Mouse (Mus musculus): Measurements from ENCODE around the gene Pcx. TPM values are rescaled to one million over a fixed set of nuclear protein-coding genes. Genes with fewer than 3 reads are reported as not detected.
A peak's percentile ranks its signal among the peaks of the same experiment; 100 is the strongest.

Gene Pcx
- polyA plus RNA-seq, 1 experiment from 2014 or later = 29.5 TPM

DNA sequence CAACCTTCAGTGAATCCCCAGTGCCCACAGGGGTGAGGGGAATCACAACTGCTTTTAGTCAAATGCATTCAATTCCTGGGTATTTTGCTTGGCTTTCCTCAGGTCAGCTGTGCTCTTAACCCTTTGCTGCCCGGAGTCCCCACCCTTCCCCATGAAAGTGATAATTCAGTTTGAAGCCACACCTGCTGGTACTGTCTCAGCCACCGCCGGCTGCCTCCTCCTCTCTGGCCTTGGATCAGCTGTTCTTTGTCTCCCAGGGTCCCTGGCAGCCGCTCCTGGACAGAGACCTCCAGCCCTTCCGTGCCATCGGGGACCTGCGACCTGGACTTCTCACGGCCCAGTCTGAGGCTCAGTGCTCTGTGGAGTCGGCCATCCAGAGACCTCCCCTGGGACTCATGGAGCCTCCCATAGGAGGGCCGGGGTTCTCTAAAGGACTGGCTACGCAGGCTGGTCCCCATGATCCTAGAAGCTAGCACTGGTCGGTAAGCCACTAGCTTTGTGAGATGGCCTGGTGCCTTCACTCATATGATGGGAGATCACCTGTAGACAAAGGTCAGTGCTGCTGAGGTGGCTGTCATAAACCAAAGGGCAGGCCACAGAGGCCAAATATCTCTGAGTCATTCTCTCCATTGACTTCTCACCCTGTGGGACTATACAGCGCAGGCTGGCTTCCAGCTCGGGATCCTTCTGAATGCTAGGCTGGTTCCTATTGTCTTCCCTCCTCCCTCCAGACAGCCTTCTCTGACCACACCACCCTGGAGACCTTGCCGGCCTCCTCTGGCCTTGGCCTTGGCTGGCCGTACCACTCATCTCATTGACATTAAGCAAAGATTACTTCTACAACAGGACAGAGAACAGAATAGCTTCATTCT lies 12.0 kb upstream of the Pcx start, which contains the start of gene 2010003K11Rik:
Gene 2010003K11Rik, minus strand, starts transcription at position 522 of the 872 bp plus-strand sequence.
- Histone ChIP-seq H3K9ac (replicated peaks) (no peak within 1 kb of the TSS), H3K27me3 (replicated peaks) (no peaks in the 10 kb centered on the region), H3K4me2 (peak within 1 kb of the TSS; percentile 30; the same call in 1 of the 2 replicates), H3K36me3 (no peaks in the 10 kb centered on the region), H3K9me3 (replicated peaks) (no peaks in the 10 kb centered on the region), H3K4me3 (replicated peaks) (no peak within 1 kb of the TSS), H3K27ac (replicated peaks) (no peak within 1 kb of the TSS), H3K4me1 (peaks cover 12% of the 10 kb centered on the region)
- 52% methylated on average over 16 of the region's 16 CpGs for WGBS
- ATAC-seq (ENCODE audit: low FRiP score) = no peak

DNA sequence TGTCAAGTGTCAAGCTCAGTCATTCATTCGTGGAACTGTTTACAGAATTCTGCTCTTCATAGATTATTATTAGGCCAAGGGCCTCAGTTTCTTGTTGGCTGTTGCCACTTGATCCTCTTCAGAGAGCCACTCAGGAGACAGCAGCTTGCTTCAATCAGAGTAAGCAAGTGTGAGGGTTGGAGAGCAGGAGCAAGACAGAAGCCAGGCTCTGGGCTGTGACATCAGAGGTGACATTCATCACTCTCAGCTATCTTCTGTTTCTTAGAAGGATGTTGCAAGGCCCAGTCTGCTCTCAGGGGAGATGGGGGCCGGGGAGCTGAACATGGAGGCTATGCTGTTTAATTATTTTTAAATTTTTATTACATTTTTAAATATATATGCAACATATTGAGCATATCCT lies 7.6 kb upstream of the Pcx start:
- no peaks in the 10 kb centered on the region for H3K36me3 ChIP-seq
- H3K27me3 ChIP-seq (replicated peaks) = no peaks in the 10 kb centered on the region
- H3K4me2 ChIP-seq = no peak overlapping the region
- H3K4me1 ChIP-seq = peaks cover 6% of the 10 kb centered on the region
- WGBS = 68% methylated on average over 2 of the region's 2 CpGs
- H3K9ac ChIP-seq (replicated peaks) = no peak overlapping the region
- H3K4me3 ChIP-seq (replicated peaks) = no peak overlapping the region
- no peak for ATAC-seq (ENCODE audit: low FRiP score)
- no peaks in the 10 kb centered on the region for H3K9me3 ChIP-seq (replicated peaks)
- H3K27ac ChIP-seq (replicated peaks) = no peak overlapping the region

- ATAC-seq (ENCODE audit: low FRiP score) = no peak
- no peak overlapping the region for H3K9ac ChIP-seq (replicated peaks)
- no peaks in the 10 kb centered on the region for H3K36me3 ChIP-seq
- H3K9me3 ChIP-seq (replicated peaks) = no peaks in the 10 kb centered on the region
- H3K27ac ChIP-seq (replicated peaks) = no peak overlapping the region
- H3K4me2 ChIP-seq = no peak overlapping the region
- H3K27me3 ChIP-seq (replicated peaks) = no peaks in the 10 kb centered on the region
- H3K4me1 ChIP-seq = peaks cover 4% of the 10 kb centered on the region
- no peak overlapping the region for H3K4me3 ChIP-seq (replicated peaks)
- 88% methylated on average over 1 of the region's 1 CpGs for WGBS
Observed at GRCm38 (mm10) chr19:4504830-4505229, 5.4 kb upstream of the Pcx start.

DNA sequence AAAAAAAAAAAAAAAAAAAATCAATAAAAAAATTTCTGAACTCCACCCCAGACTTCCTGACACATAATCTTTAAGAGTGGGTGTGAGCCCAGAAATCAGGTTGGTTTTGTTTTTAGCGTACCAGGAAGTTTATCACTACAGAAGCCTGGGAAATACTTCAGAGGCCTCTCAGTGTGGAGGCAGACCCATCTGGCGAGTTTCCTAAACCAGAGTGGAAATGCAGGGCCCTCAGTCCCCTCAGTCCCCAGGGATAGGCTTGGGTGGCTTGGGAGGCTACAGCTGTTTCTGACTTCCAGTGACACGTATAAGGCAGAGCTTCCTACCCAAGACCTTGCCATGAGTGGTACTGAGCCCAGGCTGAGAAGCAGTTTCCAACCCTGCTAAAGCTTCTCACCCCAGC lies 2.5 kb upstream of the Pcx start:
- H3K9ac ChIP-seq (replicated peaks) = no peak overlapping the region
- H3K4me3 ChIP-seq (replicated peaks) = no peak overlapping the region
- H3K27me3 ChIP-seq (replicated peaks) = peaks cover 3% of the 10 kb centered on the region; the same call in 1 of the 2 replicates
- H3K9me3 ChIP-seq (replicated peaks) = no peaks in the 10 kb centered on the region
- ATAC-seq (ENCODE audit: low FRiP score) = no peak
- no peak overlapping the region for H3K27ac ChIP-seq (replicated peaks)
- peaks cover 15% of the 10 kb centered on the region for H3K4me1 ChIP-seq
- no peak overlapping the region for H3K4me2 ChIP-seq
- 78% methylated on average over 3 of the region's 3 CpGs for WGBS
- no peaks in the 10 kb centered on the region for H3K36me3 ChIP-seq

DNA sequence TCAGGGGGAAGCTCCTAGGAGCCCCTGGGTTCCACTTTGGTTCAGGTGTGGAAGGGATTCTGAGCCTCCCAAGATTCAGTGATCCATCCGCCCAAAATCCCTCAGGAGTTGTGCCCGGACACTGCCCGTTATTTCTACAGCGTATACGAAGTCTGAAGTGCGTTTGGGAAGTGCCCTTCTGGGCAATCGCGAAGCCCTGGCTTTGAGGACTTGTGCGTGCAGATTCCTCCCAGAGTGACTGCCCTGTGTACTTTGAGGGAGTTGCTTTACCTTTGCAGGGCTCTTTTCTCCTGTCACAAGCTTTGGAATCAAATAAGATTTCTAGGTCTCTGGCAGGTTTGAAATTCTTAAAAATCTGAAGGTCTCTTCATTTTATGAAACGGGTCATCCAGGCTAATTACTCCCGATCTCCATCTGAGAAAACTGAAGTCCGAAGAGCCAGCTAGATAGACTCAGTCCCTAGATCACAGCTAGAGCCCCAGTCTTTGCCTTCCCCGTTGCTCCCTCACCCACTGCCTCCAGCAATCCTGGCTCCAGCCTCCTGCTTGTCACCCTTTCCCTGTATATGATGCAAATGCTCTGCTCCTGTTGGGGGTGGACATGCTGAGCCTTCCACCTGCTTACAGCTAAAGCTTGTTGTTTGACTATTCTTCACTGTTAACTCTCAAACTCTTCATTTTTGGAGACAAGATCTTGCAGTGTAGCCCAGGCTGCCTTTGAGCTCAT lies 1.0 kb downstream of the Pcx start:
- peak overlapping the region; percentile 81 for H3K4me2 ChIP-seq
- H3K4me1 ChIP-seq = peaks cover 24% of the 10 kb centered on the region
- WGBS = 7% methylated on average over 13 of the region's 13 CpGs
- no peaks in the 10 kb centered on the region for H3K36me3 ChIP-seq
- peak overlapping the region; percentile 46 for H3K9ac ChIP-seq (replicated peaks)
- peak overlapping the region; percentile 70 for H3K4me3 ChIP-seq (replicated peaks)
- no peak for ATAC-seq (ENCODE audit: low FRiP score)
- no peak overlapping the region for H3K27ac ChIP-seq (replicated peaks)
- H3K27me3 ChIP-seq (replicated peaks) = peaks cover 3% of the 10 kb centered on the region; the same call in 1 of the 2 replicates
- no peaks in the 10 kb centered on the region for H3K9me3 ChIP-seq (replicated peaks)

DNA sequence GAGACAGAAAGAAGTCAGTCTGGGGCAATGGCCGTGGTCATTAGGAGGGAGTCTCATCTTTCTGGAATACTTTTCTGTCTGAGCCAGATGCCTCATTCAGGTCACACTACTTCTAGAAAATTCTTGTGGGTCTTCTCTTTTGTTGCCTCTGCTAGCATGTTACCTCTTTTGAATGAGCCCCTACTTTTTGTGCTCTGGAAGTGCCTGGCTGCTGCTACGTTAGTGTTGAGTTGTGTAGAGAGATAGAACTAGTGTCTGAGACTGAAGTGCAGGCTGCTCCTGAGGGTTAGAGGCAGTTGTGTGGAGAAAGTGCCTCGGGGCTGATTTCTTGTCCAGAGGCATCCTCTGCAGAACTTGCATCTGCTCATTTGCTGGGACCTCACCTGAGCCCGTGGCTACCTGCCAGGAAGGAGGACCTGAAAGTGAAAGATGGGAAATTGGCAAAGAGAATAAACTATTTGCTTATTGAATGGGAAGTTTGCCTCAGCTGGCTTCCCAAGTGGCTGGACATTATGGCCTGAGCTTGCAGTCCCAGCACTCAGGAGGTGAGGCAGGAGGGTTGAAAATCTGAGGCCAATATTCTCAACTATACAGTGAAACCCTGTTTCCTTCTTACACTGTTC lies 3.1 kb downstream of the Pcx start:
- H3K4me3 ChIP-seq (replicated peaks) = no peak overlapping the region
- H3K36me3 ChIP-seq = no peaks in the 10 kb centered on the region
- H3K27ac ChIP-seq (replicated peaks) = no peak overlapping the region
- 76% methylated on average over 4 of the region's 4 CpGs for WGBS
- no peak overlapping the region for H3K9ac ChIP-seq (replicated peaks)
- H3K4me1 ChIP-seq = peaks cover 24% of the 10 kb centered on the region
- H3K4me2 ChIP-seq = no peak overlapping the region
- no peak for ATAC-seq (ENCODE audit: low FRiP score)
- no peaks in the 10 kb centered on the region for H3K9me3 ChIP-seq (replicated peaks)
- H3K27me3 ChIP-seq (replicated peaks) = peaks cover 3% of the 10 kb centered on the region; the same call in 1 of the 2 replicates

GRCm38 (mm10) chr19:4515746-4516145 lies 5.5 kb downstream of the Pcx start:
- Histone ChIP-seq H3K36me3 (no peaks in the 10 kb centered on the region), H3K4me2 (no peak overlapping the region), H3K4me1 (peaks cover 18% of the 10 kb centered on the region), H3K9ac (replicated peaks) (no peak overlapping the region), H3K27ac (replicated peaks) (peak overlapping the region; percentile 19), H3K27me3 (replicated peaks) (peaks cover 3% of the 10 kb centered on the region; the same call in 1 of the 2 replicates), H3K4me3 (replicated peaks) (no peak overlapping the region), H3K9me3 (replicated peaks) (no peaks in the 10 kb centered on the region)
- ATAC-seq (ENCODE audit: low FRiP score) = no peak
- WGBS = 54% methylated on average over 2 of the region's 2 CpGs

DNA sequence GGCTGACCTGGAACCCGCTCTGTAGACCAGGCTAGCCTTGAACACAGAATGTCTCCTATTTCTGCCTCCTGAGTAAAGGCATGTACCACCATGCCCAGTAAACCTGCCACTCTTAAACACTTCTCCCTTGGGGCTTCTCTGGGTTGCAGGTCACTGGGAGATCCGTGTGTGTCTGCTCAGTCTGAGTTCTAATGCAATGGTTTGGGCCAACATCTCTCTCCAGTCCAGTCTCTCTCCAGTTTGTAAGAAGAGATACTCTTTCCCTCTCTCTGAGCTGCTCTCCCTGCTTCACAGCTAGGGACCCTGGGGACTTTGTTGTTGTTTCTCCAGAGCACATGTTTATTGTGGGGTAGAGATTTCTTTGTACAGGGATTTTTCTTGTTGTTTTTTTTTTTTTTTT lies 6.0 kb downstream of the Pcx start:
- no peak for ATAC-seq (ENCODE audit: low FRiP score)
- Histone ChIP-seq H3K27ac (replicated peaks) (peak overlapping the region; percentile 19; the same call in 1 of the 2 replicates), H3K27me3 (replicated peaks) (peaks cover 3% of the 10 kb centered on the region; the same call in 1 of the 2 replicates), H3K4me3 (replicated peaks) (no peak overlapping the region), H3K9me3 (replicated peaks) (no peaks in the 10 kb centered on the region), H3K36me3 (no peaks in the 10 kb centered on the region), H3K4me2 (no peak overlapping the region), H3K9ac (replicated peaks) (no peak overlapping the region), H3K4me1 (peaks cover 12% of the 10 kb centered on the region; the same call in 1 of the 2 replicates)
- WGBS = 69% methylated on average over 2 of the region's 2 CpGs

DNA sequence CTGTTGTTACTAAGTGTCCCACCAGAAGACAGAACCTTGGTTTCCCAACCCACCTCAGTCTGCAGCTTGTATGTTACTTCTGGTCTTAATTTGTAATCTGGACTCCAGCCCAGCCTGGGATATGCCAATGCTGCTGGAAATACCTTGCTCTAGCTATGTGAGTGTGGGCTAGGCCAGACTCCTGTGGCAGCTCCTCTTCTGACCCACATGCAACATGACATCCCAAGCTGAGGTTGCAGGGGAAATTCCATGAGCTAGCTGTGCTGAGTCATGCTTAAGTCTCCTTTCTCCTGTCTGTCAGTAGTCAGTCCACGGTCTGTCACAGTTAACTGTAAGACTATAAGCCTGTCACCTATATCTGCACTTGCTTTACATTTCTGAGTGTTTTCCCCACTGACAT lies 7.2 kb downstream of the Pcx start:
- ATAC-seq (ENCODE audit: low FRiP score) = no peak
- H3K4me3 ChIP-seq (replicated peaks) = no peak overlapping the region
- no peaks in the 10 kb centered on the region for H3K36me3 ChIP-seq
- H3K4me2 ChIP-seq = no peak overlapping the region
- 88% methylated on average over 1 of the region's 1 CpGs for WGBS
- no peaks in the 10 kb centered on the region for H3K27me3 ChIP-seq (replicated peaks)
- no peak overlapping the region for H3K9ac ChIP-seq (replicated peaks)
- H3K9me3 ChIP-seq (replicated peaks) = no peaks in the 10 kb centered on the region
- H3K27ac ChIP-seq (replicated peaks) = no peak overlapping the region
- H3K4me1 ChIP-seq = peaks cover 9% of the 10 kb centered on the region; the same call in 1 of the 2 replicates

DNA sequence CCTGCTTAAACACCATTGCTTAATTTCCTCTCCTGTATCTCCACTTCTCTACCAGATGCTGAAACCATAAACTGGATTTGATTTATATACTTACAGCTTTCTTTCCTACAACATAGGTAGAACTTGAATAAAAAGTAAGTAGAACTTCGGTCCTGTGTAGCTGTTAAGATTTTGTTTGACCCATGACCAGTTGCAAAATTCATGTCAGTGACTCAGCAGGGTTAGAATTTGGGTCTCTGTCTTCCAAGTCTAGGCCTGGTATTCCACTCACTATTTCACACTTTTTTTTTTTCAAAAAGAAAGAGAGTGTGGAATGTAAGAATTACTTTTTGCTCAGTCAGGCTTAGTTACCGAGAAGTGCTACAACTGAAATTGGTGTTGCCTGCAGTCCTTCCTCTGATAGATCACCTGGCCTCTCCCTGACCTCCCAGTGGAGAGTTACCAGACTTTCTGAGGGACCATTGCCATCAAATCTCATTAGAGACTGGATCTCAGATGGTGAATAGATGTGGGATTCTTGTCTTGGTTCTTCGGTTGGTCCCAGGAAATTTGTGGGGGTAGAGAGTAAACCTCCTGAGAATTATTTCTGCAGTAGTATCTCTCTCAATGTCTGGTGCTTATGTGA lies 11.3 kb downstream of the Pcx start:
- no peaks in the 10 kb centered on the region for H3K9me3 ChIP-seq (replicated peaks)
- no peaks in the 10 kb centered on the region for H3K36me3 ChIP-seq
- H3K27ac ChIP-seq (replicated peaks) = no peak overlapping the region
- no peak overlapping the region for H3K4me2 ChIP-seq
- H3K27me3 ChIP-seq (replicated peaks) = no peaks in the 10 kb centered on the region
- H3K4me1 ChIP-seq = no peaks in the 10 kb centered on the region
- WGBS = 92% methylated on average over 3 of the region's 3 CpGs
- no peak overlapping the region for H3K9ac ChIP-seq (replicated peaks)
- no peak overlapping the region for H3K4me3 ChIP-seq (replicated peaks)
- no peak for ATAC-seq (ENCODE audit: low FRiP score)

GRCm38 (mm10) chr19:4534646-4535045 lies 24.4 kb downstream of the Pcx start:
- H3K9ac ChIP-seq (replicated peaks) = no peak overlapping the region
- no peak overlapping the region for H3K4me3 ChIP-seq (replicated peaks)
- H3K4me2 ChIP-seq = no peak overlapping the region
- no peaks in the 10 kb centered on the region for H3K27me3 ChIP-seq (replicated peaks)
- no peaks in the 10 kb centered on the region for H3K4me1 ChIP-seq
- H3K9me3 ChIP-seq (replicated peaks) = no peaks in the 10 kb centered on the region
- ATAC-seq (ENCODE audit: low FRiP score) = no peak
- 92% methylated on average over 2 of the region's 2 CpGs for WGBS
- no peak overlapping the region for H3K27ac ChIP-seq (replicated peaks)
- no peaks in the 10 kb centered on the region for H3K36me3 ChIP-seq
